Mouse (Mus musculus) forebrain, postnatal 0 days (tissue): ENCODE results near the gene Xpr1. TPM values are rescaled to one million over a fixed set of nuclear protein-coding genes. Genes with fewer than 3 reads are reported as not detected.

Experiments
- ATAC-seq: fragments of 200-750 bp; cut with Nextera tagmentation; 2 replicates; pipeline ENCODE4 v1.8.0; 2017; ENCODE audit warnings: mild to moderate bottlenecking, moderate library complexity
- DNase-seq: peaks from one replicate; pipeline ENCODE4 v3.0.0-alpha.2; 2015
- H3K27ac ChIP-seq: fragments of 300-500 bp; sonication (generic); 2 replicates; pipeline ENCODE4 v1.5.1; 2014; ENCODE audit warnings: low read depth, mild to moderate bottlenecking, antibody characterized with exemption, low read length, moderate library complexity, mixed read lengths
- H3K27me3 ChIP-seq: fragments of 300-500 bp; sonication (generic); 2 replicates; pipeline ENCODE4 v1.6.1; 2014; ENCODE audit warnings: mild to moderate bottlenecking, low read length, mixed read lengths; ENCODE audit not compliant: insufficient read depth
- H3K36me3 ChIP-seq: fragments of 300-500 bp; sonication (generic); 2 replicates; pipeline ENCODE4 v1.6.1; 2014; ENCODE audit warnings: mild to moderate bottlenecking, moderate library complexity; ENCODE audit not compliant: insufficient read depth
- H3K4me1 ChIP-seq: fragments of 300-500 bp; sonication (generic); 2 replicates; pipeline ENCODE4 v1.6.1; 2014; ENCODE audit warnings: antibody characterized with exemption; ENCODE audit not compliant: insufficient read depth
- H3K4me2 ChIP-seq: fragments of 300-500 bp; sonication (generic); 2 replicates; pipeline ENCODE4 v1.6.1; 2014; ENCODE audit warnings: low read depth, mild to moderate bottlenecking, moderate library complexity
- H3K4me3 ChIP-seq: fragments of 300-500 bp; sonication (generic); 2 replicates; pipeline ENCODE4 v1.5.1; 2014; ENCODE audit warnings: low read depth, low read length, mixed read lengths
- H3K9ac ChIP-seq: fragments of 300-500 bp; sonication (generic); 2 replicates; pipeline ENCODE4 v1.6.1; 2014; ENCODE audit warnings: mild to moderate bottlenecking
- H3K9me3 ChIP-seq: fragments of 300-500 bp; sonication (generic); 2 replicates; pipeline ENCODE4 v1.6.1; 2016; ENCODE audit warnings: low read length
- CTCF ChIP-seq: sonication (generic); IDR thresholded peaks from 2 replicates; pipeline ENCODE4 v1.5.1; 2016; ENCODE audit warnings: antibody characterized with exemption, control low read depth, low read depth
- WGBS: fragments of 180-500 bp; shearing (Covaris S2); extraction: QIAGEN DNeasy Blood & Tissue Kit; methylation state at CpG from one replicate; pipeline ENCODE4 v1.1.7; 2014; 5-methylcytosine and 5-hydroxymethylcytosine counted together
- polyA plus RNA-seq: library from polyadenylated mRNA; unstranded; fragments of >200 nt; fragmentation: Nextera tagmentation; extraction: Ambion mirVana; gene quantifications from 2 replicates; pipeline ENCODE4 v1.2.1, GENCODE M21; 2015
- total RNA-seq: library from RNA; depleted of rRNA; stranded (reverse); fragments of >200 nt; gene quantifications from 2 replicates; pipeline ENCODE4 v1.2.3, GENCODE M21; 2014; rRNA removed

The Xpr1 gene
- total RNA-seq: 178 and 256 TPM in 2 replicates
- polyA plus RNA-seq: 21.6 and 45.3 TPM in 2 replicates

DNA sequence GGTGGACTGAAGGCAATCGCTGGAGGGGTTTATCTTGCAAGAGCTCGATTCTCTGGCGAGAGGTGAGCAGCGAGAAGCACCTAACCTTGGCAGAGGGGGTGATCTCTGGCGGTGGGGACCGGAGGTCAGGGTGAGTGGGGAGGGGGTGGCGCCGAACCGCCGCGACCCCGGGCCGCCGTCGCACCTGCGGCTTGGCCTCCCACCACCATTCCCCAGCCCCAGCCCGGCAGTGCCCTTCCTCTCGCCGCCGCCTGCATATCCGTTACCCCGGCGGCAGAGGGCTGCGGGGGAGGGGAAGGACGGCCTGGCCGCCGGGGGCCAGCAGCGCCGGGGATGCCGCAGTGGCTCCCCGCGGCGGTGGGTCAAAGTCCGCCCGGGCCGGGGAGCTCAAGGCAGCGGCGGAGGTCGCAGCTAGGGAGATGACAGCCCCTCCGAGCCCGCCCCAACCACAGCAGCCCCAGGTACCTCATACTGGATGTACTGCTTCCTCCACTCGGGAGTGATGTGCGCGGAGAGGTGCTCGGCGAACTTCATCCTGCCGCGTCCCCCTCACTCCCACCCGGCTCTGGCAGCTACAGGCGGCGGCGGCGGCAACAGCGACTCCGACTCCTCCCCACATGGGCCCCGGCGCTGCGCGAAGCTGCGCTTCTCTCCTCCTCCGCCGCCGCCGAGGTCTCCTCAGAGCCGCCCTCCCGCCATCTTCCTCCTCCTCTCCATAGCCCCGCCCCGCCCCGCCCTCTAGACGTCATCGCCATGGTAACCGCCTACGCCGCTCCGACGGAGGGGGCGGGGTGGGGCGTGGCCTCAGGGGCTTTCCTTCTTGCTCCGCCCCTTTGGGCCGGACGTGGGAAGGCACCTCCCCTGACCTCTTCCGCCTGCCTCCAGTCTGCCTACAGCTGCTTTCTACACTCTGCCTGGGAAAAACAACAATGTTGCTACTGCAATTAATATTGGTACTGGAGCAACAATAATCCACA is at the start of gene Xpr1:
TSS of gene Xpr1 (minus strand) at position 715 of the 977 bp plus-strand sequence.
- peak within 1 kb of the TSS; percentile 90 for H3K9ac ChIP-seq
- H3K4me2 ChIP-seq: peak within 1 kb of the TSS; percentile 55
- peak within 1 kb of the TSS; percentile 93 for H3K4me3 ChIP-seq
- no peaks in the 10 kb centered on the region; the same call in 1 of the 2 replicates for H3K4me1 ChIP-seq
- ATAC-seq (peak; percentile 96), DNase-seq (peak; percentile 97)
- H3K27ac ChIP-seq: peak within 1 kb of the TSS; percentile 94
- TF ChIP-seq CTCF: peak; percentile 41; the same call in 1 of the 2 replicates
- WGBS: 2% methylated on average over 68 of the region's 82 CpGs
- no peaks in the 10 kb centered on the region for H3K36me3 ChIP-seq
- H3K27me3 ChIP-seq: no peaks in the 10 kb centered on the region
- H3K9me3 ChIP-seq: no peaks in the 10 kb centered on the region

GRCm38 (mm10) chr1:155463442-155463841 is 46.2 kb upstream of the Xpr1 start:
- Histone ChIP-seq H3K27ac (no peak overlapping the region), H3K4me2 (no peak overlapping the region), H3K9me3 (no peaks in the 10 kb centered on the region), H3K9ac (no peak overlapping the region), H3K27me3 (no peaks in the 10 kb centered on the region), H3K4me1 (no peaks in the 10 kb centered on the region), H3K4me3 (no peak overlapping the region), H3K36me3 (no peaks in the 10 kb centered on the region)
- 14% methylated on average over 10 of the region's 10 CpGs for WGBS
- TF ChIP-seq CTCF: no peak
- DNase-seq (no peak), ATAC-seq (no peak)

DNA sequence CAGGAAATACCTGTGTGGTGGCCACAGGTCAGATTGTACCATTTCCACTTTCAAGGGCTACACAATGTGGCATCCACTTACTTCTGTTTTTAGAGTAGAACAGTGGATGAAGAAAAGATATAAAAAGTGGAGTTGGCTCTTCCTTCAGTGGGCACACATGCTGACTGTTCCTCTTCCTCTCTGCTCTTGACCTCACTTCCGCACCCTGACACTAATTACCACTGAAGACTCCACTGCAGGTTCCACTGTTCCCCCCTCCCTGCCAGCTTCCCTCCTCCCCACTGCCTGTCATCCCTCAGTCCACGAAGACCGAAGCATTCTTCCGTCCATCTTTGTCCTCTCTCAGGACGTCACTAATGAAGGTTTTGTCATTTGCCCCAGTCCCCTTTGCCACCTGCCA is 45.4 kb upstream of the Xpr1 start:
- ATAC-seq (no peak), DNase-seq (no peak)
- no peak overlapping the region for H3K4me2 ChIP-seq
- H3K9ac ChIP-seq: no peak overlapping the region
- H3K4me1 ChIP-seq: no peaks in the 10 kb centered on the region
- no peaks in the 10 kb centered on the region for H3K9me3 ChIP-seq
- no peak for TF ChIP-seq CTCF
- H3K27me3 ChIP-seq: no peaks in the 10 kb centered on the region
- WGBS: 79% methylated on average over 5 of the region's 5 CpGs
- H3K4me3 ChIP-seq: no peak overlapping the region
- H3K27ac ChIP-seq: no peak overlapping the region
- H3K36me3 ChIP-seq: no peaks in the 10 kb centered on the region

DNA sequence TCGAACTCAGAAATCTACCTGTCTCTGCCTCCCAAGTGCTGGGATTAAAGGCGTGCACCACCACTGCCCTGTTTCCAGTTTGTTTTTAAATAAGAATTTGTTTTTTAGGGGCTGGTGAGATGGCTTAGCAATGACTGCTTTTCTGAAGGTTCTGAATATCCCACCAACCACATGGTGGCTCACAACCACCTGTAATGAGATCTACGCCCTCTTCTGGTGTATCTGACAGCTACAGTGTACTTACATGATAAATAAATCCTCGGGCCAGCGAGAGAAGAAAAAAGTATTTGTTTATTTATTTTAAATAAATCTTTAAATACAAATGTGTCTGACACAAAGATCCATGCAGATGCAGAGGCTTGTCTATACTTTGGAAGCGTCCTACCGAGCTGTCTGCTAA is 40.3 kb upstream of the Xpr1 start:
- 86% methylated on average over 7 of the region's 7 CpGs for WGBS

DNA sequence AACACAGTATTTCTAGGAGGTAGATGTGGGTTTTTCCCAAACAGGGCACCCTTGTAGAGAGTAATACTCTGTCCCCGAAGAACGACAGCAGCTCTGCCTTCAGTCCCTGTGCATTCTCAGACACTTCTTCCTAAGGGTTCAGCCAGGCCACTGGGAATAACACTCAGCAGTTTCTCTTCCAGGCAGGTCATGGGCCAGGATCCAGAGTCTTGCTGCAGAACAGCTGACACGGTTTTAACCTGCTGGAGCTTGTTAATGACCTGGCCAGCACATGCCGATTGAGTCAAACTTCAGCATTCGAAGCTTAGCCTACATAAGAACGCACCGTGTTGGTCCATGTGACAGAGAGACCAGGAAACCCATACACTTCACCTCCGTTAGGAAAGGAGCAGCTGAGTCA is 36.0 kb upstream of the Xpr1 start:
- H3K36me3 ChIP-seq: no peaks in the 10 kb centered on the region
- no peak overlapping the region for H3K27ac ChIP-seq
- 81% methylated on average over 8 of the region's 8 CpGs for WGBS
- 0 out of 2 replicates have a peak, but pooled peaks cover 9% of the 10 kb centered on the region for H3K4me1 ChIP-seq
- no peak for ATAC-seq
- H3K9me3 ChIP-seq: no peaks in the 10 kb centered on the region
- no peak for TF ChIP-seq CTCF
- no peak overlapping the region for H3K4me3 ChIP-seq
- no peak overlapping the region for H3K4me2 ChIP-seq
- H3K27me3 ChIP-seq: no peaks in the 10 kb centered on the region
- H3K9ac ChIP-seq: no peak overlapping the region
- no peak for DNase-seq

More for the DNA sequence above, 40.3 kb upstream of the Xpr1 start:
- peak; percentile 44 for TF ChIP-seq CTCF
- Histone ChIP-seq H3K9ac (no peak overlapping the region), H3K9me3 (no peaks in the 10 kb centered on the region), H3K4me2 (no peak overlapping the region), H3K27me3 (no peaks in the 10 kb centered on the region), H3K36me3 (no peaks in the 10 kb centered on the region), H3K4me3 (no peak overlapping the region), H3K4me1 (no peaks in the 10 kb centered on the region), H3K27ac (no peak overlapping the region)
- ATAC-seq (no peak), DNase-seq (no peak)

- DNase-seq (peak; percentile 68), ATAC-seq (peak; percentile 29)
- H3K9ac ChIP-seq: no peak overlapping the region
- no peaks in the 10 kb centered on the region for H3K9me3 ChIP-seq
- no peak overlapping the region for H3K27ac ChIP-seq
- 0 out of 2 replicates have a peak, but pooled peaks cover 9% of the 10 kb centered on the region for H3K4me1 ChIP-seq
- no peaks in the 10 kb centered on the region for H3K27me3 ChIP-seq
- no peaks in the 10 kb centered on the region for H3K36me3 ChIP-seq
- no peak for TF ChIP-seq CTCF
- WGBS: 59% methylated on average over 2 of the region's 2 CpGs
- H3K4me2 ChIP-seq: no peak overlapping the region
- no peak overlapping the region for H3K4me3 ChIP-seq
Observed at GRCm38 (mm10) chr1:155448932-155449331, 31.7 kb upstream of the Xpr1 start.

- Histone ChIP-seq H3K4me3 (no peak overlapping the region), H3K27me3 (no peaks in the 10 kb centered on the region), H3K27ac (no peak overlapping the region), H3K9ac (no peak overlapping the region), H3K9me3 (no peaks in the 10 kb centered on the region), H3K4me1 (0 out of 2 replicates have a peak, but pooled peaks cover 9% of the 10 kb centered on the region), H3K4me2 (no peak overlapping the region), H3K36me3 (no peaks in the 10 kb centered on the region)
- TF ChIP-seq CTCF: no peak
- DNase-seq (no peak), ATAC-seq (no peak)
- 75% methylated on average over 6 of the region's 6 CpGs for whole genome bisulfite sequencing
Observed at GRCm38 (mm10) chr1:155447277-155447676, 30.1 kb upstream of the Xpr1 start.
